Mouse (Mus musculus): ENCODE measurements around the gene Nacc2. TPM values are rescaled to one million over a fixed set of nuclear protein-coding genes. Genes with fewer than 3 reads are reported as not detected.

The Nacc2 gene
- total and polyA plus RNA-seq, 2 experiments: 6.0 to 22.2 TPM

DNA sequence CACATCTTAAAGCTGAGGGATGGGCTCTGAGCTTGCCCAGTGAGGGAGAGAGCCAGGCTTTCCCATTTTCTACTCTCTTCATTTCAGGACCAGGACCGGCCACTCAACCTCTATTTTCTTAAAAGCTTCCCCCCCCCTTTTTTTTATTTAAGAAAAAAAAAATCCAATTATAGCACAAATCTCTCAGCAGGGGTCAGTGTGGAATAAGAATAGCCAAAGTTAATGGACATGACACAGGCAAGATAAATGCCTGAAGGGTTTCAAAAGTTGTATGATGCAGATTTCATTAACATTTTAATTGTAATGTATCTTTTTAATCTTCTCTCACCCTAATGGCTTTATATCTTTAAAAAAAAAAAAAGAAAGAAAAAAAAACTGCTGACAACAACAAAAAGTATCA is 5.4 kb downstream of the Nacc2 start:
- whole genome bisulfite sequencing: 84% methylated on average over 1 of the region's 1 CpGs
- no peaks in the 10 kb centered on the region for H3K27me3 ChIP-seq (ENCODE audit: control insufficient read depth, insufficient read depth, low read length)
- H3K4me1 ChIP-seq (ENCODE audit: control insufficient read depth, insufficient read depth, low read length): peaks cover 29% of the 10 kb centered on the region

DNA sequence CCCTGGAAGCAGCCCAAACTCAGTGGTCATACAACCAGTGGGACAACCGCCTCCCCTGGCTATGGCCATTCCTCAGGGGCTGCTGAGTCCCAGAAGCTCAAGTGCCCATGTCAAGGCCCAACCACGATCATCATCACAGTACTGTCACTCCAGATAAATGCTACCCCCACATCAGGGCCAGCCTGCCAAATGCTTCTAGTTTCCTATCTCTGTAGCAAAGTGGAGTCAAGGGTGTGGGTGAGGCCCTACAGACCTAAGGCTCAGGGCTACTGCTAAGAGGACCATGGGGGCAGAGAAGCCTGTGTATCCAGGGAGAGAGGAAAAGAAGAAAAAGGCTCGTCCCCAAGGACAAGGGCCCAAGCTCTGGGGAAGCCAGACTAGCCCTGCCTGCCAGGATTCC is 6.5 kb downstream of the Nacc2 start:
- 77% methylated on average over 3 of the region's 3 CpGs for WGBS
- Histone ChIP-seq H3K27me3 (ENCODE audit: control insufficient read depth, insufficient read depth, low read length) (no peaks in the 10 kb centered on the region), H3K27ac (replicated peaks; ENCODE audit: insufficient read depth, low read depth, low read length) (no peak overlapping the region), H3K4me3 (ENCODE audit: insufficient read depth, low read depth, low read length) (no peak overlapping the region), H3K4me1 (ENCODE audit: control insufficient read depth, insufficient read depth, low read length) (peaks cover 28% of the 10 kb centered on the region), H3K36me3 (ENCODE audit: control insufficient read depth, insufficient read depth, low read length) (no peaks in the 10 kb centered on the region), H3K9ac (ENCODE audit: low read depth, low read length) (no peak overlapping the region), H3K79me2 (ENCODE audit: control insufficient read depth, insufficient read depth, low read length) (peaks cover 30% of the 10 kb centered on the region)
- no peak for TF ChIP-seq POLR2A (IDR thresholded peaks at IDR 0.05; ENCODE audit: extremely low read depth, insufficient read depth, low read length)
- no peak for TF ChIP-seq CTCF (IDR thresholded peaks at IDR 0.05; ENCODE audit: low read depth, low read length)
- DNase-seq (ENCODE audit: extremely low read depth, low read depth, low spot score): no peak

More for the DNA sequence above, 5.4 kb downstream of the Nacc2 start:
- peak; percentile 28 for DNase-seq (ENCODE audit: extremely low read depth, low read depth, low spot score)
- Histone ChIP-seq H3K9ac (ENCODE audit: low read depth, low read length) (no peak overlapping the region), H3K79me2 (ENCODE audit: control insufficient read depth, insufficient read depth, low read length) (peaks cover 36% of the 10 kb centered on the region), H3K36me3 (ENCODE audit: control insufficient read depth, insufficient read depth, low read length) (no peaks in the 10 kb centered on the region), H3K4me3 (ENCODE audit: insufficient read depth, low read depth, low read length) (no peak overlapping the region), H3K27ac (replicated peaks; ENCODE audit: insufficient read depth, low read depth, low read length) (no peak overlapping the region)
- TF ChIP-seq CTCF (IDR thresholded peaks at IDR 0.05; ENCODE audit: low read depth, low read length): no peak
- no peak for TF ChIP-seq POLR2A (IDR thresholded peaks at IDR 0.05; ENCODE audit: extremely low read depth, insufficient read depth, low read length)

DNA sequence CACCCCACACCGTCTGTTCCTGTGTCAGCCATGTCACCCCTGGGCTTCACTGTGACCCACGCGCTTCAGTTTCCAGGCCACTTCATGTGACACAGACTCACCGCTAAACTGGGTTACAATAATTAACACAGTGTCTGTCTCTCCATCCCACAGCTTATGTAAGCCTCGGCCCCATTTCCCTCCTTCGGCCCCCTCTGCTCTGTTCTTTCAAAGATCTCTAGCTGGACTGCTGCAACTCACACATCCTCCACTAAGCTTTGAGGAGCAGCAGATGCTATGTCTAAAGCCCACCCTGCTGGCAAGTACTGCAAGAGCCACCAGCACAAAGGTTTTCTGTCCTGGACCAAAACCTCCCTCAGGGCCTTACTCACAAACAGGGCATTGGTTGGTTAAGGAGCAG is 7.8 kb downstream of the Nacc2 start:
- 92% methylated on average over 6 of the region's 6 CpGs for WGBS
- Histone ChIP-seq H3K4me3 (ENCODE audit: insufficient read depth, low read depth, low read length) (no peak overlapping the region), H3K27me3 (ENCODE audit: control insufficient read depth, insufficient read depth, low read length) (no peaks in the 10 kb centered on the region), H3K79me2 (ENCODE audit: control insufficient read depth, insufficient read depth, low read length) (peaks cover 33% of the 10 kb centered on the region), H3K4me1 (ENCODE audit: control insufficient read depth, insufficient read depth, low read length) (peaks cover 20% of the 10 kb centered on the region), H3K27ac (replicated peaks; ENCODE audit: insufficient read depth, low read depth, low read length) (no peak overlapping the region), H3K9ac (ENCODE audit: low read depth, low read length) (no peak overlapping the region), H3K36me3 (ENCODE audit: control insufficient read depth, insufficient read depth, low read length) (no peaks in the 10 kb centered on the region)
- TF ChIP-seq CTCF (IDR thresholded peaks at IDR 0.05; ENCODE audit: low read depth, low read length) (no peak), POLR2A (IDR thresholded peaks at IDR 0.05; ENCODE audit: extremely low read depth, insufficient read depth, low read length) (no peak)
- no peak for DNase-seq (ENCODE audit: extremely low read depth, low read depth, low spot score)

DNA sequence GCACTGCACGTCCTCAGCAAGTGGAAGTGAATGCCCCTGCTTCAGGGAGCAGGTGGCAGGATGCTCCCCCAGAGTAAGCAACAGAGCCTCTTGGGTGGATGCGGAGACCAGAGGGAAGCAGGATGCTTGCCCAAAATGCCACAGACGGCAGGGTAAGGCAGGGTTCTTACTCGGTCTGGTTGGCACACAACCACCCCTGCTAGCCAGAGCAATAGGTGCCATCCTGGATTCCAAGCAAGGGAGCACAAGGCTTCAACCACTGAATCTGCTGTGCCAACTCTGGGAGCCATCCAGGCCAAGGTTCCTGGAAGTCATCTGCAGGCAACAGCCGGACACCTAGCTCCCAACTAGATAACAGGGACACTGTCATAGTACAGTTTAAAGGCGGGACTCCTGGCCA is 14.8 kb downstream of the Nacc2 start:
- no peak for TF ChIP-seq CTCF (IDR thresholded peaks at IDR 0.05; ENCODE audit: low read depth, low read length)
- no peak for TF ChIP-seq POLR2A (IDR thresholded peaks at IDR 0.05; ENCODE audit: extremely low read depth, insufficient read depth, low read length)
- no peaks in the 10 kb centered on the region for H3K36me3 ChIP-seq (ENCODE audit: control insufficient read depth, insufficient read depth, low read length)
- 74% methylated on average over 6 of the region's 6 CpGs for WGBS
- DNase-seq (ENCODE audit: extremely low read depth, low read depth, low spot score): no peak
- no peak overlapping the region for H3K9ac ChIP-seq (ENCODE audit: low read depth, low read length)
- no peak overlapping the region for H3K4me3 ChIP-seq (ENCODE audit: insufficient read depth, low read depth, low read length)
- H3K4me1 ChIP-seq (ENCODE audit: control insufficient read depth, insufficient read depth, low read length): peaks cover 6% of the 10 kb centered on the region
- H3K79me2 ChIP-seq (ENCODE audit: control insufficient read depth, insufficient read depth, low read length): peaks cover 37% of the 10 kb centered on the region; the same call in 1 of the 2 replicates
- no peak overlapping the region for H3K27ac ChIP-seq (replicated peaks; ENCODE audit: insufficient read depth, low read depth, low read length)
- no peaks in the 10 kb centered on the region for H3K27me3 ChIP-seq (ENCODE audit: control insufficient read depth, insufficient read depth, low read length)

DNA sequence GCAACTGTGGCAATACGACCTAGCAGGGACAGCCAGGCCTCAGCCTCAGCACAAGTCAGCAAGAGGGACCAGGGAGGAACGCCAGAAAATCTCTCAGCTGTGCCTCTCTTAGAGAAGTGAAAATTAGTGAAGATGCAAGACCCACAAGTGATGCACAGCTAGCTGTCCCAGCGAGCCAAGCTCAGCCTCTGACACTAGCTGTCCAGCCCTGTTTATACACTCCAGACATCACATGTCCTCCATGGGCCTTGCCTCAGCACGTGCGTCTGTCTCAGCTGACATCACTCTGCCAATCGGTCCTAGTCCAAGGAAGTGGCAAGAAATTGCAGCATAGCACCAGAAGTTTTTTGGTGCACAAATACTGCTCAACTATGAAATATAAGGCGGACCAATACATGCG is 16.0 kb downstream of the Nacc2 start:
- Histone ChIP-seq H3K36me3 (ENCODE audit: control insufficient read depth, insufficient read depth, low read length) (no peaks in the 10 kb centered on the region), H3K4me3 (ENCODE audit: insufficient read depth, low read depth, low read length) (no peak overlapping the region), H3K4me1 (ENCODE audit: control insufficient read depth, insufficient read depth, low read length) (no peaks in the 10 kb centered on the region), H3K27me3 (ENCODE audit: control insufficient read depth, insufficient read depth, low read length) (no peaks in the 10 kb centered on the region), H3K9ac (ENCODE audit: low read depth, low read length) (no peak overlapping the region), H3K79me2 (ENCODE audit: control insufficient read depth, insufficient read depth, low read length) (peaks cover 39% of the 10 kb centered on the region; the same call in 1 of the 2 replicates), H3K27ac (replicated peaks; ENCODE audit: insufficient read depth, low read depth, low read length) (no peak overlapping the region)
- no peak for DNase-seq (ENCODE audit: extremely low read depth, low read depth, low spot score)
- 87% methylated on average over 8 of the region's 8 CpGs for WGBS
- no peak for TF ChIP-seq POLR2A (IDR thresholded peaks at IDR 0.05; ENCODE audit: extremely low read depth, insufficient read depth, low read length)
- TF ChIP-seq CTCF (IDR thresholded peaks at IDR 0.05; ENCODE audit: low read depth, low read length): no peak

DNA sequence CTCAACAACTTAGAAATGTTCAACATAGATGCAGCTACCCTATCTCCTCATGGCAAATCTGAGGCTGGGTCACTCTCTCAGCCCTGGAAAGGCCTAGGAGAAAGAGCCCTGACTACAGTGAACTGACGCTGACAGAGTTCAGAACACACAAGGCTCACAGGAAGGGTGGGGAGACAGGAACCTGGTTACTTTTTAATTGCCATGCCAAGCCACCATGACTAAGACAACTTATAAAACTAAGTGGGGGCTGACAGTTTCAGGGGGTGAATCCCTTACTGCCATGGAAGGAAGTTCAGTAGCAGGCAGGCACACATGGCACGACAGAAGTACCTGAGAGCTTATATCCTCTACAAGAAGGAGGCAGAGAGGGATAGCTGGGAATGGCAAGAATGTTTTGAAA is 16.8 kb downstream of the Nacc2 start:
- no peaks in the 10 kb centered on the region for H3K36me3 ChIP-seq (ENCODE audit: control insufficient read depth, insufficient read depth, low read length)
- no peak overlapping the region for H3K4me3 ChIP-seq (ENCODE audit: insufficient read depth, low read depth, low read length)
- WGBS: 82% methylated on average over 2 of the region's 2 CpGs
- H3K4me1 ChIP-seq (ENCODE audit: control insufficient read depth, insufficient read depth, low read length): no peaks in the 10 kb centered on the region
- H3K27me3 ChIP-seq (ENCODE audit: control insufficient read depth, insufficient read depth, low read length): no peaks in the 10 kb centered on the region
- TF ChIP-seq POLR2A (IDR thresholded peaks at IDR 0.05; ENCODE audit: extremely low read depth, insufficient read depth, low read length) (no peak), CTCF (IDR thresholded peaks at IDR 0.05; ENCODE audit: low read depth, low read length) (no peak)
- H3K9ac ChIP-seq (ENCODE audit: low read depth, low read length): no peak overlapping the region
- no peak overlapping the region for H3K27ac ChIP-seq (replicated peaks; ENCODE audit: insufficient read depth, low read depth, low read length)
- H3K79me2 ChIP-seq (ENCODE audit: control insufficient read depth, insufficient read depth, low read length): peaks cover 39% of the 10 kb centered on the region; the same call in 1 of the 2 replicates
- no peak for DNase-seq (ENCODE audit: extremely low read depth, low read depth, low spot score)
